Mouse (Mus musculus): ENCODE results near the gene Tomm5.

GRCm38 (mm10) chr4:45107601-45108277, at the start of gene Tomm5:
- TF ChIP-seq MAFK (IDR thresholded peaks at IDR 0.05; ENCODE audit: insufficient read depth, low read depth, low read length) (no peak), HCFC1 (IDR thresholded peaks at IDR 0.05; ENCODE audit: borderline replicate concordance, insufficient read depth, low read length) (peak; percentile 72; the same call in 1 of the 2 replicates)
